Mouse (Mus musculus): Measurements from ENCODE around the gene Tprkb. TPM values are rescaled to one million over a fixed set of nuclear protein-coding genes. Genes with fewer than 3 reads are reported as not detected.
"Not testable (repeated sequence)": the region's sequence is repeated elsewhere in the genome, so short reads cannot be mapped to it uniquely, and the experiment has no call there.

Tprkb gene
- polyA plus RNA-seq, 1 experiment from 2014 or later, result 61.3 TPM

GRCm38 (mm10) chr6:85867726-85868690 is 43.7 kb upstream of the Tprkb start:
- WGBS, result 81% methylated on average over 8 of the region's 8 CpGs
- Histone ChIP-seq H3K4me2 (replicated peaks; ENCODE audit: low read depth) (no peak overlapping the region), H3K9me3 (ENCODE audit: control insufficient read depth) (no peaks in the 10 kb centered on the region), H3K9ac (ENCODE audit: low read depth, low read length) (no peak overlapping the region), H3K27me3 (replicated peaks; ENCODE audit: control insufficient read depth, insufficient read depth, low read length) (no peaks in the 10 kb centered on the region), H3K4me3 (ENCODE audit: low read depth, low read length) (no peak overlapping the region), H3K4me1 (replicated peaks; ENCODE audit: control insufficient read depth, insufficient read depth, low read length) (no peaks in the 10 kb centered on the region), H3K27ac (ENCODE audit: low read depth, low read length) (no peak overlapping the region), H3K36me3 (ENCODE audit: control insufficient read depth, insufficient read depth) (no peaks in the 10 kb centered on the region)
- no peak for TF ChIP-seq CTCF (IDR thresholded peaks at IDR 0.05; ENCODE audit: low read depth)
- no peak for ATAC-seq

- 48% methylated on average over 5 of the region's 5 CpGs for WGBS
- H3K27me3 ChIP-seq (replicated peaks; ENCODE audit: control insufficient read depth, insufficient read depth, low read length); H3K4me3 ChIP-seq (ENCODE audit: low read depth, low read length); H3K36me3 ChIP-seq (ENCODE audit: control insufficient read depth, insufficient read depth); H3K27ac ChIP-seq (ENCODE audit: low read depth, low read length); H3K9me3 ChIP-seq (ENCODE audit: control insufficient read depth); H3K4me1 ChIP-seq (replicated peaks; ENCODE audit: control insufficient read depth, insufficient read depth, low read length); H3K9ac ChIP-seq (ENCODE audit: low read depth, low read length); ATAC-seq: not testable (repeated sequence)
- 0 out of 2 replicates have a peak within 1 kb of the TSS, but pooled peaks have one; percentile 21 for H3K4me2 ChIP-seq (replicated peaks; ENCODE audit: low read depth)
Measured at GRCm38 (mm10) chr6:85869006-85869405, 42.7 kb upstream of the Tprkb start, which contains the start of gene Nat8f2. Nat8f2 (minus strand) TSS chr6:85869158.

GRCm38 (mm10) chr6:85883246-85883645 is 28.4 kb upstream of the Tprkb start:
- peaks cover 11% of the 10 kb centered on the region; the same call in 1 of the 2 replicates for H3K9me3 ChIP-seq (ENCODE audit: control insufficient read depth)
- not testable (repeated sequence) for H3K4me1 ChIP-seq (replicated peaks; ENCODE audit: control insufficient read depth, insufficient read depth, low read length); H3K27me3 ChIP-seq (replicated peaks; ENCODE audit: control insufficient read depth, insufficient read depth, low read length); H3K27ac ChIP-seq (ENCODE audit: low read depth, low read length); H3K9ac ChIP-seq (ENCODE audit: low read depth, low read length); H3K4me2 ChIP-seq (replicated peaks; ENCODE audit: low read depth); ATAC-seq; H3K4me3 ChIP-seq (ENCODE audit: low read depth, low read length); H3K36me3 ChIP-seq (ENCODE audit: control insufficient read depth, insufficient read depth)
- 91% methylated on average over 9 of the region's 9 CpGs for WGBS

GRCm38 (mm10) chr6:85884311-85884710 is 27.4 kb upstream of the Tprkb start:
- Histone ChIP-seq H3K36me3 (ENCODE audit: control insufficient read depth, insufficient read depth) (no peaks in the 10 kb centered on the region), H3K4me1 (replicated peaks; ENCODE audit: control insufficient read depth, insufficient read depth, low read length) (no peaks in the 10 kb centered on the region), H3K9me3 (ENCODE audit: control insufficient read depth) (peaks cover 11% of the 10 kb centered on the region; the same call in 1 of the 2 replicates), H3K27ac (ENCODE audit: low read depth, low read length) (no peak overlapping the region), H3K4me2 (replicated peaks; ENCODE audit: low read depth) (no peak overlapping the region), H3K4me3 (ENCODE audit: low read depth, low read length) (no peak overlapping the region), H3K27me3 (replicated peaks; ENCODE audit: control insufficient read depth, insufficient read depth, low read length) (no peaks in the 10 kb centered on the region), H3K9ac (ENCODE audit: low read depth, low read length) (no peak overlapping the region)
- 88% methylated on average over 1 of the region's 1 CpGs for WGBS
- TF ChIP-seq CTCF (IDR thresholded peaks at IDR 0.05; ENCODE audit: low read depth), result no peak
- ATAC-seq, result no peak

GRCm38 (mm10) chr6:85888961-85889360 is 22.7 kb upstream of the Tprkb start:
- Histone ChIP-seq H3K27ac (ENCODE audit: low read depth, low read length) (no peak overlapping the region), H3K27me3 (replicated peaks; ENCODE audit: control insufficient read depth, insufficient read depth, low read length) (no peaks in the 10 kb centered on the region), H3K4me3 (ENCODE audit: low read depth, low read length) (no peak overlapping the region), H3K4me1 (replicated peaks; ENCODE audit: control insufficient read depth, insufficient read depth, low read length) (no peaks in the 10 kb centered on the region), H3K4me2 (replicated peaks; ENCODE audit: low read depth) (no peak overlapping the region), H3K36me3 (ENCODE audit: control insufficient read depth, insufficient read depth) (no peaks in the 10 kb centered on the region), H3K9ac (ENCODE audit: low read depth, low read length) (no peak overlapping the region), H3K9me3 (ENCODE audit: control insufficient read depth) (0 out of 2 replicates have a peak, but pooled peaks cover under 1% of the 10 kb centered on the region)
- ATAC-seq, result no peak
- WGBS, result 88% methylated on average over 2 of the region's 2 CpGs
- no peak for TF ChIP-seq CTCF (IDR thresholded peaks at IDR 0.05; ENCODE audit: low read depth)

GRCm38 (mm10) chr6:85895061-85895648 is 16.5 kb upstream of the Tprkb start:
- WGBS, result 67% methylated on average over 25 of the region's 25 CpGs
- TF ChIP-seq CTCF (IDR thresholded peaks at IDR 0.05; ENCODE audit: low read depth), result peak; percentile 76
- H3K36me3 ChIP-seq (ENCODE audit: control insufficient read depth, insufficient read depth); H3K9me3 ChIP-seq (ENCODE audit: control insufficient read depth); ATAC-seq; H3K27me3 ChIP-seq (replicated peaks; ENCODE audit: control insufficient read depth, insufficient read depth, low read length); H3K9ac ChIP-seq (ENCODE audit: low read depth, low read length); H3K4me1 ChIP-seq (replicated peaks; ENCODE audit: control insufficient read depth, insufficient read depth, low read length); H3K4me3 ChIP-seq (ENCODE audit: low read depth, low read length); H3K4me2 ChIP-seq (replicated peaks; ENCODE audit: low read depth); H3K27ac ChIP-seq (ENCODE audit: low read depth, low read length): not testable (repeated sequence)

- ATAC-seq; H3K36me3 ChIP-seq (ENCODE audit: control insufficient read depth, insufficient read depth); H3K9ac ChIP-seq (ENCODE audit: low read depth, low read length); H3K27me3 ChIP-seq (replicated peaks; ENCODE audit: control insufficient read depth, insufficient read depth, low read length); H3K4me3 ChIP-seq (ENCODE audit: low read depth, low read length); H3K27ac ChIP-seq (ENCODE audit: low read depth, low read length); H3K9me3 ChIP-seq (ENCODE audit: control insufficient read depth); H3K4me1 ChIP-seq (replicated peaks; ENCODE audit: control insufficient read depth, insufficient read depth, low read length); H3K4me2 ChIP-seq (replicated peaks; ENCODE audit: low read depth): not testable (repeated sequence)
- 79% methylated on average over 6 of the region's 8 CpGs for WGBS
Measured at GRCm38 (mm10) chr6:85898596-85899475, 12.8 kb upstream of the Tprkb start.
